In the genomic region with DNA sequence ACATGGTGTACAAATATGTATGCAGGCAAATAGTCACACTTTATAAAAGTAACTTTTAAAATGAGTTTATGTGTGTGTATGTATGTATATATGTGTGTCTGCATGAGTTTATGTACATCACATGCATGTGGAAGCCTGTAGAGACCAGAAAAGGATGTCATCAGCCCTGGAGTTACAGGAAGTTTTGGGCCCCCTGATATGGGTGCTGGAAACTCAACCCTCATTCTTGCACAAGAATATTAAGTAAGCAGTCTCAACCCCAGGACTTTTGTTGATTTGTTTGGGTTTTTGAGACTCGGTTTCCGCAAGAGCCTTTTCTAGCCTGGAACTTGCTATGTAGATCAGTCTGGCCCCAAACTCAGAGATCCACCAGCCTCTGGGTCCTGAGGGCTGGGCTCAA, we compare ENCODE assay signal across 34 mouse cellular contexts. TPM values are rescaled to one million over a fixed set of nuclear protein-coding genes. Genes with fewer than 3 reads are reported as not detected.
DNase-seq lines count a peak whose midpoint lies in the region; ATAC-seq and TF ChIP-seq lines count a peak whose summit lies in the region.
"Had no signal": no experiment of that assay in that cellular context is flagged by ENCODE, and none has a peak within 500 bp of the region (broad histone marks: within the 10 kb centered on the region; RNA-seq: fewer than 3 reads in every experiment).

No protein-coding gene starts in this region.

- peak overlapping the region; percentile 38 for H3K4me2 ChIP-seq in heart, embryonic 13.5 days
- H3K4me2 ChIP-seq in liver, embryonic 12.5 days: peak overlapping the region; percentile 64
- H3K4me2 ChIP-seq in liver, postnatal 0 days (ENCODE audit: low read depth, low read length): peak overlapping the region; percentile 62
- H3K4me2 ChIP-seq: embryonic facial prominence, embryonic 15.5 days; hindbrain, embryonic 13.5 days; limb, embryonic 12.5 days; lung, embryonic 14.5 days; midbrain, embryonic 12.5 days; neural tube, embryonic 12.5 days had no signal

- intact Hi-C loops in heart, postnatal 14 days (cut with DNase I): no loop called here

- TF ChIP-seq CTCF in liver, postnatal 0 days (IDR thresholded peaks at IDR 0.05; ENCODE audit: low read depth): no peak

- peak overlapping the region; percentile 6; the same call in 1 of the 2 replicates for H3K4me3 ChIP-seq in heart, embryonic 13.5 days
- H3K4me3 ChIP-seq in liver, embryonic 12.5 days: 0 out of 2 replicates have a peak overlapping the region, but pooled peaks have one; percentile 24
- H3K4me3 ChIP-seq in liver, postnatal 0 days (ENCODE audit: low read depth, low read length): no peak overlapping the region
- H3K4me3 ChIP-seq: embryonic facial prominence, embryonic 10.5 days; embryonic facial prominence, embryonic 15.5 days; gastrocnemius, adult 2 months; hindbrain, embryonic 13.5 days; left cerebral cortex, adult 2 months; limb, embryonic 12.5 days; midbrain, embryonic 12.5 days; myocyte; neural tube, embryonic 12.5 days had no signal

- no peak for TF ChIP-seq EP300 in liver, postnatal 0 days (IDR thresholded peaks at IDR 0.05; ENCODE audit: low read depth)

- 92% methylated on average over 2 of the region's 2 CpGs for WGBS in heart, embryonic 13.5 days
- 85% methylated on average over 2 of the region's 2 CpGs for WGBS in liver, embryonic 12.5 days (ENCODE audit: insufficient replicate concordance)
- 81% methylated on average over 2 of the region's 2 CpGs for WGBS in liver, postnatal 0 days (ENCODE audit: insufficient replicate concordance)

- H3K4me1 ChIP-seq in heart, embryonic 13.5 days: peaks cover 69% of the 10 kb centered on the region
- peaks cover 97% of the 10 kb centered on the region for H3K4me1 ChIP-seq in liver, embryonic 12.5 days
- peaks cover 70% of the 10 kb centered on the region for H3K4me1 ChIP-seq in liver, postnatal 0 days (ENCODE audit: insufficient read depth)
- H3K4me1 ChIP-seq: hindbrain, embryonic 13.5 days; limb, embryonic 12.5 days; midbrain, embryonic 12.5 days; neural tube, embryonic 12.5 days had no signal

- no peaks in the 10 kb centered on the region for H3K27me3 ChIP-seq in heart, embryonic 13.5 days (replicated peaks)
- no peaks in the 10 kb centered on the region for H3K27me3 ChIP-seq in liver, embryonic 12.5 days (replicated peaks)
- H3K27me3 ChIP-seq in liver, postnatal 0 days (ENCODE audit: insufficient read depth, low read length): no peaks in the 10 kb centered on the region
- H3K27me3 ChIP-seq: embryonic facial prominence, embryonic 15.5 days; hindbrain, embryonic 13.5 days; limb, embryonic 12.5 days; midbrain, embryonic 12.5 days; neural tube, embryonic 12.5 days had no signal

- no peak for DNase-seq in heart, postnatal 14 days
- no peak for DNase-seq in liver, postnatal 0 days
- DNase-seq in yolk sac, embryonic 10.5 days (ENCODE audit: low spot score): no peak
- no peak for DNase-seq in layer of hippocampus, postnatal 10 days (ENCODE audit: low spot score in 2 of 2)
- DNase-seq in layer of hippocampus, postnatal 25 days (ENCODE audit: extremely low spot score in 1 of 2, low spot score in 1 of 2): no peak
- DNase-seq: adrenal gland, postnatal 36 days; cerebellum, adult 2 months; cerebellum, postnatal 14 days; gastrocnemius, adult 2 months; heart, postnatal 4 days; kidney, adult 8-10 months; lung, embryonic 14.5 days; lung, postnatal 14 days; right cerebral cortex, adult 18-20 months; spleen, adult 18-20 months; thymus, adult 18-20 months; thymus, postnatal 25 days had no signal

- no peak overlapping the region for H3K9ac ChIP-seq in heart, embryonic 13.5 days
- peak overlapping the region; percentile 61; the same call in 1 of the 2 replicates for H3K9ac ChIP-seq in liver, embryonic 12.5 days
- H3K9ac ChIP-seq in liver, postnatal 0 days (replicated peaks): 0 out of 2 replicates have a peak overlapping the region, but pooled peaks have one; percentile 41
- H3K9ac ChIP-seq: embryonic facial prominence, embryonic 15.5 days; hindbrain, embryonic 13.5 days; limb, embryonic 12.5 days; lung, embryonic 14.5 days; midbrain, embryonic 12.5 days; neural tube, embryonic 12.5 days had no signal

- no peak for ATAC-seq in heart, embryonic 13.5 days (ENCODE audit: extremely low read depth, insufficient number of reproducible peaks, low FRiP score, low TSS enrichment)
- ATAC-seq in liver, embryonic 12.5 days: no peak
- ATAC-seq in liver, postnatal 0 days: no peak
- ATAC-seq: CD4-positive, CD25-positive, alpha-beta regulatory T cell, adult 4 months; forebrain, embryonic 14.5 days; intestine, embryonic 16.5 days had no signal

- H3K27ac ChIP-seq in heart, embryonic 13.5 days (replicated peaks): peak overlapping the region; percentile 54; the same call in 1 of the 2 replicates
- H3K27ac ChIP-seq in liver, embryonic 12.5 days: peak overlapping the region; percentile 97
- peak overlapping the region; percentile 97 for H3K27ac ChIP-seq in liver, postnatal 0 days (ENCODE audit: low read depth)
- H3K27ac ChIP-seq: embryonic facial prominence, embryonic 10.5 days; embryonic facial prominence, embryonic 15.5 days; gastrocnemius, adult 2 months; hindbrain, embryonic 13.5 days; kidney, postnatal 0 days; left cerebral cortex, adult 2 months; limb, embryonic 12.5 days; midbrain, embryonic 12.5 days; neural tube, embryonic 12.5 days; stomach, postnatal 0 days had no signal

- no peaks in the 10 kb centered on the region for H3K9me3 ChIP-seq in heart, embryonic 13.5 days
- H3K9me3 ChIP-seq in liver, embryonic 12.5 days (replicated peaks): no peaks in the 10 kb centered on the region
- H3K9me3 ChIP-seq in liver, postnatal 0 days (ENCODE audit: low read length): no peaks in the 10 kb centered on the region
- H3K9me3 ChIP-seq: embryonic facial prominence, embryonic 10.5 days; embryonic facial prominence, embryonic 15.5 days; hindbrain, embryonic 13.5 days; limb, embryonic 12.5 days; midbrain, embryonic 12.5 days; neural tube, embryonic 12.5 days had no signal

- no peaks in the 10 kb centered on the region for H3K36me3 ChIP-seq in heart, embryonic 13.5 days
- H3K36me3 ChIP-seq in liver, embryonic 12.5 days: peaks cover 77% of the 10 kb centered on the region
- H3K36me3 ChIP-seq in liver, postnatal 0 days (replicated peaks; ENCODE audit: insufficient read depth, low read length): peaks cover 45% of the 10 kb centered on the region
- H3K36me3 ChIP-seq: embryonic facial prominence, embryonic 10.5 days; embryonic facial prominence, embryonic 15.5 days; hindbrain, embryonic 13.5 days; limb, embryonic 12.5 days; midbrain, embryonic 12.5 days; neural tube, embryonic 12.5 days had no signal

RNA-seq across cellular contexts. Expression of gene Gm10300, which starts 15.0 kb away (rescaled TPM):
- 0.08 and 0.13 TPM in 2 replicates for polyA plus RNA-seq in heart, embryonic 13.5 days (2015; fragmentation: Nextera tagmentation; extraction: Ambion mirVana)
- total RNA-seq in heart, postnatal 14 days (2021): under 1 TPM; 0.15 to 0.19 TPM
- polyA plus RNA-seq in liver, embryonic 12.5 days (2016; fragmentation: Nextera tagmentation; extraction: Ambion mirVana): 0.42 and 0.45 TPM in 2 replicates
- 0.18 and 0.28 TPM in 2 replicates for polyA plus RNA-seq in liver, postnatal 0 days (2015; fragmentation: Nextera tagmentation; extraction: Ambion mirVana)
- not detected for total RNA-seq in layer of hippocampus, postnatal 10 days (2021)
- not detected for total RNA-seq in layer of hippocampus, postnatal 25 days (2021)
- total RNA-seq: left cerebral cortex, adult 2 months; left cerebral cortex, postnatal 25 days had no signal
- polyA plus RNA-seq: CD4-positive, CD25-positive, alpha-beta regulatory T cell, adult 4 months; embryonic facial prominence, embryonic 10.5 days; forebrain, embryonic 14.5 days; frontal cortex, adult 2 months; hindbrain, embryonic 13.5 days; intestine, embryonic 16.5 days; neural tube, embryonic 12.5 days; stomach, postnatal 0 days had no signal

RNA-seq across cellular contexts. Expression of gene Epb41, which starts 15.6 kb away (rescaled TPM):
- 58.5 and 76.5 TPM in 2 replicates for polyA plus RNA-seq in heart, embryonic 13.5 days (2015; fragmentation: Nextera tagmentation; extraction: Ambion mirVana)
- 100 to 1,000 TPM; 216 to 281 TPM for total RNA-seq in heart, postnatal 14 days (2021)
- 177 and 187 TPM in 2 replicates for polyA plus RNA-seq in liver, embryonic 12.5 days (2016; fragmentation: Nextera tagmentation; extraction: Ambion mirVana)
- 65.7 and 75.1 TPM in 2 replicates for polyA plus RNA-seq in liver, postnatal 0 days (2015; fragmentation: Nextera tagmentation; extraction: Ambion mirVana)
- total RNA-seq in layer of hippocampus, postnatal 10 days (2021): 10 to 100 TPM; 30.2 to 33.7 TPM
- 10 to 100 TPM; 16.8 to 24.1 TPM for total RNA-seq in layer of hippocampus, postnatal 25 days (2021)

Comparison
In these comparisons a context has a peak if more than half of its experiments do, and no peak if none do; other contexts are left out.
1. RNA of gene Epb41, which starts 15.6 kb away (total RNA-seq): 216 to 281 TPM in heart, postnatal 14 days; 30.2 to 33.7 TPM in layer of hippocampus, postnatal 10 days and 16.8 to 24.1 TPM in layer of hippocampus, postnatal 25 days; every median in the first group is over 4 times any median in the second.
2. Peak in every context shown above with its lines, with median percentiles within 50 percentile points of each other: H3K27ac ChIP-seq and H3K4me2 ChIP-seq.